Mouse (Mus musculus) brain, embryonic 14.5 days (tissue): ENCODE results near the gene Atp13a1. TPM values are rescaled to one million over a fixed set of nuclear protein-coding genes. Genes with fewer than 3 reads are reported as not detected.
A peak's percentile ranks its signal among the peaks of the same experiment; 100 is the strongest.

ENCODE experiments used
- DNase-seq: peaks from one replicate; pipeline ENCODE4 v3.0.0-alpha.2; 2011; ENCODE audit warnings: low read depth
- CTCF ChIP-seq: fragments of 200-500 bp; IDR thresholded peaks from 2 replicates; pipeline ENCODE4 v1.5.1; 2012; ENCODE audit warnings: inconsistent platforms, mild to moderate bottlenecking, moderate library complexity, borderline replicate concordance; ENCODE audit not compliant: insufficient read depth, insufficient read length; ENCODE audit errors: extremely low read depth
- POLR2A ChIP-seq: fragments of 200-500 bp; IDR thresholded peaks from 2 replicates; pipeline ENCODE4 v1.6.1; 2012; ENCODE audit warnings: mild to moderate bottlenecking, inconsistent platforms, borderline replicate concordance; ENCODE audit not compliant: poor library complexity, insufficient read depth, insufficient read length, severe bottlenecking; ENCODE audit errors: extremely low read depth
- polyA plus RNA-seq: library from polyadenylated mRNA; depleted of rRNA; stranded (reverse); fragments of >200 nt; gene quantifications from 2 replicates; pipeline ENCODE4 v1.2.3, GENCODE M21; 2012

Atp13a1 gene
- polyA plus RNA-seq, 1 experiment, result 85.0 TPM

- TF ChIP-seq CTCF (no peak), POLR2A (no peak)
- no peak for DNase-seq
Measured at GRCm38 (mm10) chr8:69789731-69790130, 1.2 kb upstream of the Atp13a1 start.

- TF ChIP-seq POLR2A (no peak), CTCF (no peak)
- peak; percentile 43 for DNase-seq
Measured at GRCm38 (mm10) chr8:69790364-69790763, 599 bp upstream of the Atp13a1 start.

GRCm38 (mm10) chr8:69791415-69792068, 579 bp downstream of the Atp13a1 start:
- TF ChIP-seq CTCF, result no peak
- no peak for TF ChIP-seq POLR2A
- DNase-seq, result peak; percentile 49

GRCm38 (mm10) chr8:69793666-69794065, 2.7 kb downstream of the Atp13a1 start:
- DNase-seq, result no peak

GRCm38 (mm10) chr8:69794096-69794495, 3.1 kb downstream of the Atp13a1 start:
- DNase-seq, result no peak
- TF ChIP-seq POLR2A (no peak), CTCF (no peak)

More at GRCm38 (mm10) chr8:69793666-69794065, 2.7 kb downstream of the Atp13a1 start:
- TF ChIP-seq POLR2A (no peak), CTCF (no peak)

GRCm38 (mm10) chr8:69794901-69795300, 3.9 kb downstream of the Atp13a1 start:
- no peak for DNase-seq
- TF ChIP-seq POLR2A (no peak), CTCF (no peak)

GRCm38 (mm10) chr8:69796721-69797345, 5.9 kb downstream of the Atp13a1 start:
- TF ChIP-seq CTCF, result no peak
- DNase-seq, result no peak

GRCm38 (mm10) chr8:69797661-69798060, 6.7 kb downstream of the Atp13a1 start:
- TF ChIP-seq POLR2A, result no peak
- DNase-seq, result no peak

GRCm38 (mm10) chr8:69799261-69799660, 8.3 kb downstream of the Atp13a1 start:
- TF ChIP-seq CTCF (no peak), POLR2A (no peak)
- no peak for DNase-seq

GRCm38 (mm10) chr8:69799946-69800345, 9.0 kb downstream of the Atp13a1 start:
- DNase-seq, result no peak
- no peak for TF ChIP-seq CTCF
- TF ChIP-seq POLR2A, result no peak

- TF ChIP-seq POLR2A (no peak), CTCF (no peak)
- no peak for DNase-seq
Measured at GRCm38 (mm10) chr8:69801796-69802195, 10.8 kb downstream of the Atp13a1 start.

GRCm38 (mm10) chr8:69802216-69802615, 11.3 kb downstream of the Atp13a1 start:
- DNase-seq, result no peak

More at GRCm38 (mm10) chr8:69802216-69802615, 11.3 kb downstream of the Atp13a1 start:
- TF ChIP-seq POLR2A (no peak), CTCF (no peak)
